Mouse (Mus musculus) frontal cortex, postnatal 25 days (tissue): ENCODE data around the gene Tuba1c.
"Not testable (repeated sequence)": the region's sequence is repeated elsewhere in the genome, so short reads cannot be mapped to it uniquely, and the experiment has no call there.

Source experiments
- DNase-seq, 2 experiments: peaks; one replicate each; pipeline ENCODE4 v3.0.0; 2022; ENCODE audit warnings: low spot score in 2 of 2

Tuba1c gene

GRCm38 (mm10) chr15:99030585-99031387 is 1.1 kb downstream of the Tuba1c start:
- no peak for DNase-seq

- no peak for DNase-seq
Measured at GRCm38 (mm10) chr15:99031388-99031675, 1.6 kb downstream of the Tuba1c start.

- DNase-seq = no peak
Measured at GRCm38 (mm10) chr15:99032041-99032725, 2.5 kb downstream of the Tuba1c start.

- DNase-seq = no peak
Measured at GRCm38 (mm10) chr15:99032726-99033250, 3.1 kb downstream of the Tuba1c start.

GRCm38 (mm10) chr15:99033498-99034270 is 4.0 kb downstream of the Tuba1c start:
- no peak for DNase-seq

- DNase-seq = no peak
Measured at GRCm38 (mm10) chr15:99035431-99035830, 5.7 kb downstream of the Tuba1c start.

GRCm38 (mm10) chr15:99036249-99036905 is 6.7 kb downstream of the Tuba1c start:
- DNase-seq = no peak

- no peak for DNase-seq
Measured at GRCm38 (mm10) chr15:99038025-99038424, 8.3 kb downstream of the Tuba1c start.

GRCm38 (mm10) chr15:99038797-99039196 is 9.1 kb downstream of the Tuba1c start:
- no peak for DNase-seq

- DNase-seq = no peak
Measured at GRCm38 (mm10) chr15:99039306-99039705, 9.6 kb downstream of the Tuba1c start.

GRCm38 (mm10) chr15:99039996-99040919 is 10.6 kb downstream of the Tuba1c start:
- DNase-seq = no peak

GRCm38 (mm10) chr15:99040920-99041856 is 11.5 kb downstream of the Tuba1c start:
- DNase-seq = no peak

- no peak for DNase-seq
Measured at GRCm38 (mm10) chr15:99042334-99042733, 12.6 kb downstream of the Tuba1c start.

- DNase-seq = no peak
Measured at GRCm38 (mm10) chr15:99044854-99045253, 15.2 kb downstream of the Tuba1c start.

GRCm38 (mm10) chr15:99045734-99046133 is 16.0 kb downstream of the Tuba1c start:
- not testable (repeated sequence) for DNase-seq

- peak; percentile 42 to 47 for DNase-seq
Measured at GRCm38 (mm10) chr15:99049473-99050253, 20.0 kb downstream of the Tuba1c start.

GRCm38 (mm10) chr15:99053373-99053772 is 23.7 kb downstream of the Tuba1c start:
- DNase-seq = no peak

- no peak for DNase-seq
Measured at GRCm38 (mm10) chr15:99055040-99055439, 25.3 kb downstream of the Tuba1c start, which contains the start of gene Prph. Gene Prph, plus strand, starts transcription at chr15:99055174.

- no peak for DNase-seq
Measured at GRCm38 (mm10) chr15:99055511-99055961, 25.8 kb downstream of the Tuba1c start.
